Mouse (Mus musculus) spleen, postnatal 10 days (tissue): ENCODE measurements around the gene Vmn1r193.
"Not testable (repeated sequence)": the region's sequence is repeated elsewhere in the genome, so short reads cannot be mapped to it uniquely, and the experiment has no call there.

ENCODE experiments used
- DNase-seq, 2 experiments: peaks; one replicate each; pipeline ENCODE4 v3.0.0; 2021 to 2022; ENCODE audit warnings: low spot score in 2 of 2

Gene Vmn1r193

GRCm38 (mm10) chr13:22223060-22223459 lies at the start of gene Vmn1r193:
Gene Vmn1r193, minus strand, starts transcription at chr13:22223160.
- DNase-seq: not testable (repeated sequence)

GRCm38 (mm10) chr13:22271721-22272120 lies 48.8 kb upstream of the Vmn1r193 start:
- no peak for DNase-seq

GRCm38 (mm10) chr13:22270222-22270621 lies 47.3 kb upstream of the Vmn1r193 start, which contains the start of gene Vmn1r195:
Gene Vmn1r195, plus strand, starts transcription at chr13:22270522.
- DNase-seq: not testable (repeated sequence)

- DNase-seq: no peak
Observed at GRCm38 (mm10) chr13:22243915-22244314, 21.0 kb upstream of the Vmn1r193 start, which contains the start of gene Vmn1r194. Gene Vmn1r194, plus strand, starts transcription at chr13:22244215.

- DNase-seq: not testable (repeated sequence)
Observed at GRCm38 (mm10) chr13:22192756-22193155, 30.2 kb downstream of the Vmn1r193 start.

GRCm38 (mm10) chr13:22191041-22191440 lies 31.9 kb downstream of the Vmn1r193 start, which contains the start of gene Vmn1r192:
Gene Vmn1r192, minus strand, starts transcription at chr13:22191141.
- no peak for DNase-seq

GRCm38 (mm10) chr13:22190385-22190784 lies 32.6 kb downstream of the Vmn1r193 start:
- no peak for DNase-seq

- DNase-seq: no peak
Observed at GRCm38 (mm10) chr13:22189313-22189712, 33.6 kb downstream of the Vmn1r193 start.

- no peak for DNase-seq
Observed at GRCm38 (mm10) chr13:22183869-22184268, 39.1 kb downstream of the Vmn1r193 start, which contains the start of gene Vmn1r191. Gene Vmn1r191, minus strand, starts transcription at chr13:22183969.

GRCm38 (mm10) chr13:22168416-22168815 lies 54.5 kb downstream of the Vmn1r193 start:
- DNase-seq: no peak
